8 mouse cellular contexts compared by ENCODE assay signal in genomic region chr12:76369978-76370830, GRCm38 (mm10). TPM values are rescaled to one million over a fixed set of nuclear protein-coding genes. Genes with fewer than 3 reads are reported as not detected.
DNase-seq lines count a peak whose midpoint lies in the region; ATAC-seq and TF ChIP-seq lines count a peak whose summit lies in the region.

Zbtb1 (plus strand) TSS chr12:76370266.

- no peaks in the 10 kb centered on the region for H3K9me3 ChIP-seq in G1E (replicated peaks)

- peak within 1 kb of the TSS; percentile 91 for H3K4me3 ChIP-seq in G1E (ENCODE audit: low read depth, low read length)
- peak within 1 kb of the TSS; percentile 65 for H3K4me3 ChIP-seq in cerebellum, adult 2 months (replicated peaks; ENCODE audit: insufficient read depth, low read depth, low read length)

- H3K27ac ChIP-seq in cerebellum, adult 2 months (ENCODE audit: insufficient read depth, low read length) = peak within 1 kb of the TSS; percentile 70

- no peak for TF ChIP-seq CTCF in G1E (IDR thresholded peaks at IDR 0.05; ENCODE audit: low read depth, low read length)
- TF ChIP-seq CTCF in cerebellum, adult 2 months (IDR thresholded peaks at IDR 0.05; ENCODE audit: borderline replicate concordance, insufficient read depth, low read depth, low read length) = no peak

- peaks cover 77% of the 10 kb centered on the region for H3K4me1 ChIP-seq in G1E (ENCODE audit: insufficient read depth, low read depth, low read length)
- no peaks in the 10 kb centered on the region; the same call in 1 of the 2 replicates for H3K4me1 ChIP-seq in cerebellum, adult 2 months (ENCODE audit: control insufficient read depth, insufficient read depth, low read length)

- H3K36me3 ChIP-seq in G1E (replicated peaks) = peaks cover 41% of the 10 kb centered on the region

- no peaks in the 10 kb centered on the region for H3K27me3 ChIP-seq in G1E (ENCODE audit: insufficient read depth, low read length)
- H3K27me3 ChIP-seq in cerebellum, adult 2 months (ENCODE audit: control insufficient read depth, insufficient read depth, low read length) = no peaks in the 10 kb centered on the region

- peak; percentile 83 for DNase-seq in G1E (ENCODE audit: low spot score)
- DNase-seq in cerebellum, adult 2 months = peak; percentile 79 to 82
- peak; percentile 69 for DNase-seq in forelimb bud, embryonic 11.5 days (ENCODE audit: low read depth, low spot score)
- peak; percentile 80 to 86 for DNase-seq in layer of hippocampus, postnatal 10 days (ENCODE audit: low spot score in 2 of 2)
- peak; percentile 90 for DNase-seq in lung, postnatal 10 days
- peak; percentile 71 for DNase-seq in ovary, postnatal 14 days (ENCODE audit: low spot score)
- DNase-seq in thymus, postnatal 14 days = peak; percentile 88

- peak; percentile 50; the same call in 1 of the 2 replicates for TF ChIP-seq POLR2A in cerebellum, adult 2 months (IDR thresholded peaks at IDR 0.05; ENCODE audit: borderline replicate concordance, insufficient read depth, low read length)

- peak; percentile 10; the same call in 1 of the 2 replicates for ATAC-seq in G1E (ENCODE audit: extremely low read depth, insufficient number of reproducible peaks, low FRiP score, poor library complexity, severe bottlenecking)
- peak; percentile 14 to 33; a peak in 1 of 4 replicates for ATAC-seq in hematopoietic stem cell, adult 5-6 weeks (replicated peaks in 1 of 2; ENCODE audit: insufficient read depth in 1 of 2, low FRiP score in 2 of 2, low TSS enrichment in 1 of 2, low read depth in 1 of 2, poor library complexity in 2 of 2, severe bottlenecking in 2 of 2)

- WGBS in cerebellum, adult 2 months = 1% methylated on average over 84 of the region's 99 CpGs

RNA-seq across cellular contexts. Expression of gene Zbtb1, which starts in this region (rescaled TPM):
- total RNA-seq in G1E (2014; fragmentation: Nextera tagmentation) (24.8 and 27.9 TPM in 2 replicates), G1E (2017) (23.1 and 27.2 TPM in 2 replicates)
- polyA plus RNA-seq in G1E (2012) = 6.4 and 8.8 TPM in 2 replicates
- polyA plus RNA-seq in cerebellum, adult 2 months (2012; rRNA removed) = 3.2 and 3.3 TPM in 2 replicates
- 20.6 and 25.0 TPM in 2 replicates for total RNA-seq in hematopoietic stem cell, adult 5-6 weeks (2017)
- total RNA-seq in layer of hippocampus, postnatal 10 days (2021) = 1 to 10 TPM; 5.6 to 6.1 TPM

Comparison
In these comparisons a context has a peak if more than half of its experiments do, and no peak if none do; other contexts are left out.
1. Peak in every context shown above with its lines: DNase-seq, ATAC-seq, H3K4me3 ChIP-seq and H3K27ac ChIP-seq.